Mouse (Mus musculus) embryonic fibroblast, embryonic 13.5 days (primary cell): ENCODE data around the gene Atxn2l. TPM values are rescaled to one million over a fixed set of nuclear protein-coding genes. Genes with fewer than 3 reads are reported as not detected.

Source experiments
- H3K27ac ChIP-seq: 2 replicates; pipeline ENCODE4 v1.5.1; 2012; ENCODE audit warnings: low read length, control low read depth, inconsistent platforms; ENCODE audit not compliant: insufficient read depth
- H3K4me1 ChIP-seq: 2 replicates; pipeline ENCODE4 v1.6.1; 2011; ENCODE audit warnings: low read length; ENCODE audit not compliant: control insufficient read depth, insufficient read depth
- H3K4me3 ChIP-seq: 2 replicates; pipeline ENCODE4 v1.5.1; 2011; ENCODE audit warnings: mild to moderate bottlenecking, control low read depth, low read length; ENCODE audit not compliant: insufficient read depth
- CTCF ChIP-seq: IDR thresholded peaks from 2 replicates; pipeline ENCODE4 v1.5.1; 2011; ENCODE audit warnings: mild to moderate bottlenecking, control low read depth, low read length, moderate library complexity, borderline replicate concordance; ENCODE audit not compliant: insufficient read depth
- POLR2A ChIP-seq: IDR thresholded peaks from 2 replicates; pipeline ENCODE4 v1.6.1; 2011; ENCODE audit warnings: low read depth, mild to moderate bottlenecking, control low read depth, low read length, moderate library complexity
- polyA plus RNA-seq: library from polyadenylated mRNA; stranded (reverse); fragments of >200 nt; gene quantifications from 2 replicates; pipeline ENCODE4 v1.2.4, GENCODE M21; 2011; ENCODE audit warnings: low read depth; ENCODE audit not compliant: missing spikeins, insufficient read length

Atxn2l gene
- polyA plus RNA-seq, 1 experiment: 149 TPM

- TF ChIP-seq POLR2A: no peak
- TF ChIP-seq CTCF: no peak
- Histone ChIP-seq H3K4me1 (peaks cover 2% of the 10 kb centered on the region; the same call in 1 of the 2 replicates), H3K27ac (no peak overlapping the region), H3K4me3 (peak overlapping the region; percentile 73)
Observed at GRCm38 (mm10) chr7:126473470-126474086, 29.7 kb downstream of the Atxn2l start.

- H3K4me3 ChIP-seq: no peak overlapping the region
- H3K27ac ChIP-seq: no peak overlapping the region
- TF ChIP-seq POLR2A (no peak), CTCF (no peak)
- H3K4me1 ChIP-seq: peaks cover 2% of the 10 kb centered on the region; the same call in 1 of the 2 replicates
Observed at GRCm38 (mm10) chr7:126472713-126473112, 30.5 kb downstream of the Atxn2l start.

- H3K4me1 ChIP-seq: peaks cover 2% of the 10 kb centered on the region; the same call in 1 of the 2 replicates
- H3K4me3 ChIP-seq: no peak overlapping the region
- H3K27ac ChIP-seq: no peak overlapping the region
- TF ChIP-seq CTCF: no peak
- TF ChIP-seq POLR2A: no peak
Observed at GRCm38 (mm10) chr7:126472306-126472705, 30.9 kb downstream of the Atxn2l start.

GRCm38 (mm10) chr7:126471853-126472252 is 31.4 kb downstream of the Atxn2l start:
- TF ChIP-seq CTCF (no peak), POLR2A (no peak)
- peaks cover 2% of the 10 kb centered on the region; the same call in 1 of the 2 replicates for H3K4me1 ChIP-seq
- no peak overlapping the region for H3K4me3 ChIP-seq
- H3K27ac ChIP-seq: no peak overlapping the region

GRCm38 (mm10) chr7:126471361-126471760 is 31.9 kb downstream of the Atxn2l start:
- TF ChIP-seq POLR2A (no peak), CTCF (no peak)
- Histone ChIP-seq H3K4me3 (no peak overlapping the region), H3K4me1 (peaks cover 2% of the 10 kb centered on the region; the same call in 1 of the 2 replicates), H3K27ac (no peak overlapping the region)

GRCm38 (mm10) chr7:126470077-126470476 is 33.2 kb downstream of the Atxn2l start:
- Histone ChIP-seq H3K27ac (no peak overlapping the region), H3K4me3 (no peak overlapping the region), H3K4me1 (0 out of 2 replicates have a peak, but pooled peaks cover 2% of the 10 kb centered on the region)
- no peak for TF ChIP-seq CTCF
- TF ChIP-seq POLR2A: no peak

GRCm38 (mm10) chr7:126467834-126468627 is 35.2 kb downstream of the Atxn2l start:
- H3K4me3 ChIP-seq: no peak overlapping the region
- H3K27ac ChIP-seq: no peak overlapping the region
- 0 out of 2 replicates have a peak, but pooled peaks cover 1% of the 10 kb centered on the region for H3K4me1 ChIP-seq
- no peak for TF ChIP-seq CTCF
- TF ChIP-seq POLR2A: no peak

GRCm38 (mm10) chr7:126467271-126467670 is 36.0 kb downstream of the Atxn2l start:
- no peak overlapping the region for H3K27ac ChIP-seq
- no peaks in the 10 kb centered on the region for H3K4me1 ChIP-seq
- no peak for TF ChIP-seq POLR2A
- peak; percentile 27; the same call in 1 of the 2 replicates for TF ChIP-seq CTCF
- no peak overlapping the region for H3K4me3 ChIP-seq

GRCm38 (mm10) chr7:126466707-126467106 is 36.5 kb downstream of the Atxn2l start:
- Histone ChIP-seq H3K4me1 (no peaks in the 10 kb centered on the region), H3K4me3 (no peak overlapping the region), H3K27ac (no peak overlapping the region)
- TF ChIP-seq POLR2A (no peak), CTCF (no peak)

- no peak overlapping the region for H3K27ac ChIP-seq
- H3K4me1 ChIP-seq: no peaks in the 10 kb centered on the region
- no peak overlapping the region for H3K4me3 ChIP-seq
- TF ChIP-seq POLR2A (no peak), CTCF (no peak)
Observed at GRCm38 (mm10) chr7:126466116-126466515, 37.1 kb downstream of the Atxn2l start.
